Mouse (Mus musculus) forebrain, embryonic 13.5 days (tissue): ENCODE measurements at regions not wholly inside any gene's neighbourhood (a gene's known extent, or its start where the extent isn't known, plus 50 kb on each side); places are given as distances from the start of the nearest gene placed in this dataset.

ENCODE experiments used
- ATAC-seq: fragments of 200-750 bp; cut with Nextera tagmentation; 2 replicates; pipeline ENCODE4 v1.8.0; 2017
- H3K27ac ChIP-seq: fragments of 300-500 bp; sonication (generic); 2 replicates; pipeline ENCODE4 v1.5.1; 2015; ENCODE audit warnings: inconsistent platforms, mild to moderate bottlenecking, moderate library complexity
- H3K27me3 ChIP-seq: fragments of 300-500 bp; sonication (generic); 2 replicates; pipeline ENCODE4 v1.6.1; 2015; ENCODE audit warnings: mild to moderate bottlenecking, inconsistent platforms
- H3K36me3 ChIP-seq: fragments of 300-500 bp; sonication (generic); 2 replicates; pipeline ENCODE4 v1.6.1; 2015; ENCODE audit warnings: mild to moderate bottlenecking, inconsistent platforms; ENCODE audit not compliant: poor library complexity, severe bottlenecking
- H3K4me1 ChIP-seq: fragments of 300-500 bp; sonication (generic); 2 replicates; pipeline ENCODE4 v1.6.1; 2015; ENCODE audit warnings: inconsistent platforms
- H3K4me2 ChIP-seq: fragments of 300-500 bp; sonication (generic); 2 replicates; pipeline ENCODE4 v1.6.1; 2015; ENCODE audit warnings: inconsistent platforms, mild to moderate bottlenecking, moderate library complexity
- H3K4me3 ChIP-seq: fragments of 300-500 bp; sonication (generic); 2 replicates; pipeline ENCODE4 v1.5.1; 2015; ENCODE audit warnings: mild to moderate bottlenecking, inconsistent platforms
- H3K9ac ChIP-seq: fragments of 300-500 bp; sonication (generic); 2 replicates; pipeline ENCODE4 v1.6.1; 2015; ENCODE audit warnings: mild to moderate bottlenecking, inconsistent platforms
- H3K9me3 ChIP-seq: fragments of 300-500 bp; sonication (generic); replicated peaks from 2 replicates; pipeline ENCODE4 v1.6.1; 2016; ENCODE audit warnings: inconsistent platforms
- WGBS: fragments of 180-500 bp; shearing (Covaris S2); methylation state at CpG from one replicate; pipeline ENCODE4 v1.1.7; 2015; 5-methylcytosine and 5-hydroxymethylcytosine counted together

DNA sequence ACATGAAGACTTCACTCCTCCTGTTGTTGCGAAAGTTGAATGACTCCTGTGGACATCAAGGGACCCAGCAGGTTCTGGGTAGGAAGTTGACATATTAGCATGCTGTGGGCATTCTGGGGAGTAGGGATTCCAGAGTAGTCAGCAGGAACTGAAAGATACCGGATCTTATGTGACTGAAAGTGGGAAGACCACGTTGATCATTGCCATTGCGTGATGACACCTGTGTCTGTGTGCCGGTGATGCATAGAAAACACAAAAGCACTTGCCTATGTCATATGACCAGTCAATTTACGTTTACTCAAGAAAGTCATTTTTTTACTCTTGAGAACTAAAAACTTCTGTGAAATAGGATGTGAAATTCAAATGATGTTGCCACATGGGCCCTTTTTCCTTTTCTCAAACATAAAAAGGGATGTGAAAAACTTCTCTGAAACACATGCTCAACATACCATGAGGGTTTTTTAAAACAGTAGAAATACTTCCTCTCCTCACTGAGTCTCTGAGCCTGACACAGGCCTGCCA is 176.8 kb upstream of the Ahr start:
- Histone ChIP-seq H3K36me3 (no peaks in the 10 kb centered on the region), H3K27me3 (no peaks in the 10 kb centered on the region), H3K4me2 (no peak overlapping the region), H3K4me1 (no peaks in the 10 kb centered on the region), H3K9me3 (no peaks in the 10 kb centered on the region), H3K4me3 (no peak overlapping the region), H3K27ac (no peak overlapping the region), H3K9ac (no peak overlapping the region)
- 95% methylated on average over 6 of the region's 6 CpGs for WGBS
- no peak for ATAC-seq

DNA sequence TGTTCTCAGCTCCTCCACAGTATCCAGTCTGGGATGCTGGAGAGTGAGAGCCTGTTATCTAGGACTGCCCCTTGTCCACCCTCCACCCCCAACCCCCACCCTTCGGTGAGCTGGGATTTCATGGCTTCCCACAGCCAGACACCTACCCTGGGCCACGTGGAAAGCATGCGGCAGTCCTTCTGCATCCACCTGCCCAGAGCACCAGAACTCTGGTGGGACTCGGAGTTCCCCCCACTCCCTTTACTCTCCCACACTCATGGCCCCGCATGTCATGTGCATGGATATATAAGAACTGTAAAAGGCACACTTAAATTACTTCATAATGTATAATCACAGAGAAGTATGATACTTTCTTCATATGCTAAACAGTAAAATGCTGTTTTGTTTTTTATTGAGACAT is 175.5 kb upstream of the Ahr start:
- Histone ChIP-seq H3K27me3 (no peaks in the 10 kb centered on the region), H3K9ac (no peak overlapping the region), H3K4me1 (no peaks in the 10 kb centered on the region), H3K4me2 (no peak overlapping the region), H3K27ac (no peak overlapping the region), H3K9me3 (no peaks in the 10 kb centered on the region), H3K36me3 (no peaks in the 10 kb centered on the region), H3K4me3 (no peak overlapping the region)
- ATAC-seq = no peak
- WGBS = 70% methylated on average over 5 of the region's 5 CpGs

DNA sequence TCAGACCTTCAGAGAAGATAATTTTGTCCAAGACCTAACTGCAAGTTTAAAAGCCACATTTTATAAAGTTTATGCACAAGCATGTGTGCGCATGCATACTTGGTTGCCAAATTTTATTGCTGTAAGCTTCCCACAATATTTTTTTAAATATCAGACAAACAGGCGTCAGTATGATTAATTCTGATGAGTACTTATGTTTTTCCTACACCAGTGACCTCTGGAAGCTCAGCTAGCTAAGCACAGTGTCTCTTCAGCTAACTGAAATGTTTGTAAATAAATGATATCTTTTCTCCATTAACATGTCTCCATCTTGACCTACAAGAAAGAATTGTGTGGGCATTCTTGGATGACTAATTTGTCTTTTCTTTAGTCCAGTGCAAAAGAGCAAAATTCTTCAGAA is 168.6 kb upstream of the Ahr start:
- no peaks in the 10 kb centered on the region for H3K9me3 ChIP-seq
- no peak overlapping the region for H3K27ac ChIP-seq
- 87% methylated on average over 2 of the region's 2 CpGs for WGBS
- no peaks in the 10 kb centered on the region for H3K4me1 ChIP-seq
- no peaks in the 10 kb centered on the region for H3K36me3 ChIP-seq
- H3K4me3 ChIP-seq = no peak overlapping the region
- no peak overlapping the region for H3K9ac ChIP-seq
- ATAC-seq = no peak
- no peaks in the 10 kb centered on the region for H3K27me3 ChIP-seq
- no peak overlapping the region for H3K4me2 ChIP-seq

DNA sequence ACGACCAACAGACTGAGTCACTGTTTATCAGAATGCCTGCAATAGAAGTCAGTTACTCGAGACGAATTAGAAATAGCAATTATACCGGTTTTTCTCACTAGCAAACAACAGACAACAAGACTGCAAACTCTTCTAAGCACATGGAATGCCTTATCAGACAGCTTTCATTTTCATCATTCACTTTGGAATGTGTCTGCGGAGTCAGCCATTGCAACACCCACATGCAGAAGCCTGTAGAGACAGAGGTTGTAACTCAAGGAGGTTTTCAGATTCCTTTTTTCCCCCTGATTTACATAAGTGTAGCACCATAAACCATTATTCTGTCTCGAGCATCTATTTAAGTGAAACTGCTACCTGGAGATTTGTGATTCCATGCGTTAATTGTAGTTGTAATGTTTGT is 167.8 kb upstream of the Ahr start:
- Histone ChIP-seq H3K27ac (no peak overlapping the region), H3K27me3 (no peaks in the 10 kb centered on the region), H3K36me3 (no peaks in the 10 kb centered on the region), H3K4me3 (no peak overlapping the region), H3K4me1 (no peaks in the 10 kb centered on the region), H3K9me3 (no peaks in the 10 kb centered on the region), H3K9ac (no peak overlapping the region), H3K4me2 (no peak overlapping the region)
- WGBS = 79% methylated on average over 7 of the region's 7 CpGs
- no peak for ATAC-seq

DNA sequence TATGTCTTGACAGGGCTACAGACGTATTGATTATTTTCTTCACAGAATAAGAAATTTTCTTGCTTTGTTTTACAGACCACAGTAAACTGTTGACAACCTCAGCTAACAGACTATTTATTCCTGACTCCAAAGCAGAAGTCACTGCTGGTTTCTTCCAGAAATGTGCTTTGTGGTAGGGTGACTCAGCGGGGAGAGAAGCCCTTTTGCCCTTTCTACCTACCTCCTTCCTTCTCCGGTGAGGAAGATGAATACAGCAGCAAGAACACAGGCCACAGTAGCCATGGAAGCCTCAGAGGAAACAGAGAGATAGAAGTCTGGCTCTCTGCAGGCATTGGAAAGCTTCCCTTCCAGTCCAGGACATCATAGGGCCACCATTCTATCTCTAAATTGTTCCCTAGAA is 159.4 kb upstream of the Ahr start:
- Histone ChIP-seq H3K27me3 (no peaks in the 10 kb centered on the region), H3K27ac (no peak overlapping the region), H3K36me3 (no peaks in the 10 kb centered on the region), H3K9ac (no peak overlapping the region), H3K4me2 (no peak overlapping the region), H3K9me3 (no peaks in the 10 kb centered on the region), H3K4me1 (no peaks in the 10 kb centered on the region), H3K4me3 (no peak overlapping the region)
- WGBS = 84% methylated on average over 3 of the region's 3 CpGs
- no peak for ATAC-seq

DNA sequence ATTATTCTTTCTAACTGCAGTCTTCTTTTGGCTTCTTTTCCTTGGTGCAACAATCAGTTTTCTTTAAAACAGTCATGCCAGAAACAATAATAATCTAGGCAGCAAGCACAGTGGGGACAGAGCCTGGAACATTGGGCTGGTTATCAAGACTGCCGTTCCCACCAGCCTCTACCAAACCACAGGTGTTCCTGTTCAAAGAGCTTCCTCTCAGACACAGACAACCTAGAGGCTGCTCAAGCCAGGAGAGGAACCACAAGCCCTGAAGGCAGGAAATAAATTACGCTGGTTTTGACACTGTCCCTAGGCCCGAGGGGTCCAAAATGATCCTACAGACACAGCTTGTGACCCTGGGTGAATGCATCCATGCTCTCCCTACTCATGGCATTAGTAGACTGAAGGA is 156.1 kb upstream of the Ahr start:
- no peak for ATAC-seq
- Histone ChIP-seq H3K4me1 (no peaks in the 10 kb centered on the region), H3K4me3 (no peak overlapping the region), H3K4me2 (no peak overlapping the region), H3K27ac (no peak overlapping the region), H3K9ac (no peak overlapping the region), H3K9me3 (no peaks in the 10 kb centered on the region), H3K36me3 (no peaks in the 10 kb centered on the region), H3K27me3 (no peaks in the 10 kb centered on the region)
- 84% methylated on average over 3 of the region's 3 CpGs for WGBS

DNA sequence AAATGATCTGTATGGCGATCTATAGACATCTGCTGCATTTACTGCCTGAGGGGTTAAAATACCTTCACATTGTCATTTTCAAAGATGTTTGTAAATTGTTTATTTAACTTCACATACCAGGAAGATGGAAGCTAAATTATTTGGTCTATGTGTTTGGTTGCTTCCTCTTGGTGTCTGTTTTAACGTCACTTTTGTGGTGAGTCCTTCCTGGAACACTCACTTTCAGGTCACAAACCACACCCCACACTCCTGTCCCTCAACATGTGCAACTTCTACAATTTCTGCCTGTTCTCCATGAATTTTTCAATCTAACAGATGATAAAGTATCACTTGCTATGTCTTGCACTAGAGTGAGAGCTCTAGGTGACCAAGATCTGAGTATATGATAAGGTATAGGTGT is 151.4 kb upstream of the Ahr start:
- ATAC-seq = no peak
- no peaks in the 10 kb centered on the region for H3K27me3 ChIP-seq
- no peaks in the 10 kb centered on the region for H3K9me3 ChIP-seq
- no peak overlapping the region for H3K27ac ChIP-seq
- no peak overlapping the region for H3K9ac ChIP-seq
- no peak overlapping the region for H3K4me3 ChIP-seq
- no peak overlapping the region for H3K4me2 ChIP-seq
- WGBS = 96% methylated on average over 2 of the region's 2 CpGs
- no peaks in the 10 kb centered on the region for H3K36me3 ChIP-seq
- H3K4me1 ChIP-seq = no peaks in the 10 kb centered on the region

DNA sequence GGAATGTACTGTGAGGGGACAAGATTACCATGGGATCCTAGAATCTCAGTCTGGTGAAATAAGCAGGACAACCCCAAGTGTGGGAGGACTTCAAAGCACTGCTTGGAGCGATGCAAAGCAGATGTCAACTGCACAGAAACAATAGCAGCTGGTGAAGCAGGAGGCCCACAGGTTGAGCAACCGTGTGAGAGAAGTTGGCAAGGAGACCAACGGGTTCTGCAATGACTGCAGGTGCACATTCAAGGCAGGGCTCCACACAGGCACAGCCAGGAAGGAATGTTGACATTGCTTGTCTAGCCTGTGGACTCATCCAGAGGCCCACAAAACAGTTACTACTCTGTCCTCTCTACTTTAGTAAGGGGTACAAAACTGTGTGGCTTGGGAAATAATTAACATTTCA is 150.4 kb upstream of the Ahr start:
- no peak overlapping the region for H3K4me2 ChIP-seq
- H3K9me3 ChIP-seq = no peaks in the 10 kb centered on the region
- H3K9ac ChIP-seq = no peak overlapping the region
- WGBS = 66% methylated on average over 3 of the region's 3 CpGs
- no peak overlapping the region for H3K27ac ChIP-seq
- ATAC-seq = no peak
- no peaks in the 10 kb centered on the region for H3K4me1 ChIP-seq
- no peaks in the 10 kb centered on the region for H3K27me3 ChIP-seq
- H3K36me3 ChIP-seq = no peaks in the 10 kb centered on the region
- H3K4me3 ChIP-seq = no peak overlapping the region

DNA sequence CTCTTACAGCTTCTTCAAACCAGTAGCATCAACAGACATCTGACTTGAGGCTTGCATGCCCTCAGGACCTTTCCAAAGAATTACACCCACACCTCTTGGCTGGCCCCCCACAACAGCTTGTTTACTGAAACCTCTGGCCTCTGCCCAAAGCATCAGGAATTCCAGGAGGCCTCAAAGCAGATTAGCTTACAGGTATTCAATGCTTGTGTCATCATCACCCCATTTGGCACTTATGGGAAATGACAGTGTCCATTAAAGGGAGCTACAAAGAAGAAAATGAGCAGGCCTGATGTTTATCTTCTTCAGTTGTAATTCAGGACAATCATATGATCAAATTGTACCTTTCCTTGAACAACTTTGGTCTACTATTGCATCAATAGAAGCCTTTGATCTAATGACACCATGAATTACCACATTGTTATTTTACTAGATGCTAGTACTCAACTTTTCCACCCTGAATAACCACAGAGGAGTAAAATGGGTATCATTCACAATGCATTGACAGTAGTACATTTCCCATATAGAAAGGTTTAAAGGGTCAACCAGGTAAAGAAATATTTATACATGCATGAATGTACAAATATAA is 147.1 kb upstream of the Ahr start:
- Histone ChIP-seq H3K4me3 (no peak overlapping the region), H3K36me3 (no peaks in the 10 kb centered on the region), H3K27me3 (no peaks in the 10 kb centered on the region), H3K4me1 (no peaks in the 10 kb centered on the region), H3K27ac (no peak overlapping the region), H3K9me3 (no peaks in the 10 kb centered on the region), H3K4me2 (no peak overlapping the region), H3K9ac (no peak overlapping the region)
- ATAC-seq = no peak

DNA sequence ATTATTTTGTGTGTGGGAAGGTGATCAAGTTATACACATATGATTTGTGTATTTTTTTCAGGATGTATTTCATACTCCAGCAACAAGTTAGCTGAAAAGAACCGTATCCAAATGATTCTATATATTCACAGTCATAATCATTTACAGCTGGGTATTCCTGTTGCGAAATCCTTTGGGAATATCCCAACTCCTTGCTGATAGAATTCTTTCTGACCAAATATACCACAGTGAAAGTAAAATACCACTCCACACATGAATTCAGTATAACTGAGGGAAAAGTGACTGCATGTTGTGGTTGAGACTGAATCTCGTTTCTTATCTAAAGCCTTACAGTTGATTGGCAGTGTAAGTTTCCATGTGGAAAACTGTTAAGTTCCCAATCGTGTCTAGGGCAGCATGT is 145.1 kb upstream of the Ahr start:
- Histone ChIP-seq H3K4me3 (no peak overlapping the region), H3K27ac (no peak overlapping the region), H3K27me3 (no peaks in the 10 kb centered on the region), H3K9ac (no peak overlapping the region), H3K4me2 (no peak overlapping the region), H3K9me3 (no peaks in the 10 kb centered on the region), H3K4me1 (no peaks in the 10 kb centered on the region), H3K36me3 (no peaks in the 10 kb centered on the region)
- no peak for ATAC-seq
- 86% methylated on average over 4 of the region's 4 CpGs for WGBS

DNA sequence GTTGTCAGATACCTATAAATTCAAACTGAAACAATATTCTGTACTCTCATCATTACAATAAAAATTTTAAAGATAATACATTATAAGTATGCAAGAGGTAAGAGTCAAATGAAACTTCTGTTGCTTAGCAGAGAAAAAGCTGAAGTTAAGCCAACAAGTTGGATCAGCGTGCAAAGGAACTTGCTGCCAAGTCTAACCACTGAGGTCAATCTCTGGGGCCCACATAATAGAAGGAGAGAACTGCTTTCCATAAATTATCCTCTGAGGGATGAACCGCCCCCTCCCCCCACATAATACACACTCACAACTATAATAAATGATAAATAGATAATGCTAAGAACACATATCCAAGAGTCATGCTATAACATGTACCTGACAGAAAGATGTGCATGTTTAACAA is 144.2 kb upstream of the Ahr start:
- Histone ChIP-seq H3K9me3 (no peaks in the 10 kb centered on the region), H3K9ac (no peak overlapping the region), H3K4me3 (no peak overlapping the region), H3K4me1 (no peaks in the 10 kb centered on the region), H3K36me3 (no peaks in the 10 kb centered on the region), H3K4me2 (no peak overlapping the region), H3K27ac (no peak overlapping the region), H3K27me3 (no peaks in the 10 kb centered on the region)
- ATAC-seq = no peak
- 77% methylated on average over 2 of the region's 2 CpGs for WGBS

DNA sequence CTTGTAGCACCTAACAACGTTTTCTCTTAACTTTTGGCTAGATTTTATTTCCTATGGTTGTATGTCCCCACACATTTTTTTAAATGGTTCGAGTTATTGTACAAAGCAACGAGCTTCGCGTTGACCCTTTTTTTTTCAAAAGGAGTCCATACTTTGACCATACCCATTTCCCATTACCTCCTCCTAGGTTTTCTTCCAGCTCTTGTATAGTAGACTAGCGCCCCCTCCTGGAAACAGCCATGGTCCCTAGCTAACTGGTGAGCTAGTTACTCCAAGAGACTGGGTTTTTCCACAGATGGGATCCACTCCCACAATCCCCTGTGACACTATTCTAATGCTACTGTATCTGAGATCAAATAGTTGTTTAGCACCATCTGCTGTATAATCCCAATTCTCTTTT is 139.6 kb upstream of the Ahr start:
- no peak overlapping the region for H3K4me3 ChIP-seq
- no peak overlapping the region for H3K27ac ChIP-seq
- ATAC-seq = no peak
- H3K36me3 ChIP-seq = no peaks in the 10 kb centered on the region
- WGBS = 53% methylated on average over 6 of the region's 6 CpGs
- no peaks in the 10 kb centered on the region for H3K27me3 ChIP-seq
- H3K4me1 ChIP-seq = no peaks in the 10 kb centered on the region
- H3K4me2 ChIP-seq = no peak overlapping the region
- no peak overlapping the region for H3K9ac ChIP-seq
- no peaks in the 10 kb centered on the region for H3K9me3 ChIP-seq

DNA sequence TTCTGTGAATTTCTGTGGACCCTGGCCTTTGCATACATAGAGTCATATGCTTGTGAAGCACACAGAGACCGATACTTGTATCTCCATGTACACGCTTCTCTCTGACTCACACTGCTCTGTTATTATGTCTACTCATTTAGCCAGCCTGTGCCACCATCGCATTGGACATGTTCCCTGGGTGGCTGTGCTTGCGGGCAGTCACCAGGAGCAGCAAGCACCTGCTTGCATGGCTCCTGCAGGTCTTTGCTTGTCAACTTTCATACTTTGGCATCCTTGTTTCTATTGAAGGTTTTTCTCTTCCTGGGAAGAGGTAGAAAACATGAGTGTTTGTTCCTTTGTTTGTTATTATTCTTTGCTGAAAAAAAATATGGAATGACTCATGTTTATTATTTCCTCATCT is 136.1 kb upstream of the Ahr start:
- H3K4me2 ChIP-seq = no peak overlapping the region
- H3K9ac ChIP-seq = no peak overlapping the region
- no peaks in the 10 kb centered on the region for H3K27me3 ChIP-seq
- no peaks in the 10 kb centered on the region for H3K9me3 ChIP-seq
- no peak for ATAC-seq
- WGBS = 92% methylated on average over 4 of the region's 4 CpGs
- H3K36me3 ChIP-seq = no peaks in the 10 kb centered on the region
- H3K4me3 ChIP-seq = no peak overlapping the region
- H3K27ac ChIP-seq = no peak overlapping the region
- no peaks in the 10 kb centered on the region for H3K4me1 ChIP-seq
